Mouse (Mus musculus) heart, embryonic 13.5 days (tissue): ENCODE measurements around the gene Olfr992. TPM values are rescaled to one million over a fixed set of nuclear protein-coding genes. Genes with fewer than 3 reads are reported as not detected.
"Not testable (repeated sequence)": the region's sequence is repeated elsewhere in the genome, so short reads cannot be mapped to it uniquely, and the experiment has no call there.

Experiments used
- ATAC-seq: fragments of 200-750 bp; cut with Nextera tagmentation; 2 replicates; pipeline ENCODE4 v1.8.0; 2017; ENCODE audit warnings: moderate TSS enrichment; ENCODE audit not compliant: insufficient number of reproducible peaks, low FRiP score, low TSS enrichment; ENCODE audit errors: extremely low read depth
- H3K27ac ChIP-seq: fragments of 300-500 bp; sonication (generic); replicated peaks from 2 replicates; pipeline ENCODE4 v1.5.1; 2015; ENCODE audit warnings: moderate library complexity, mild to moderate bottlenecking, inconsistent platforms
- H3K27me3 ChIP-seq: fragments of 300-500 bp; sonication (generic); replicated peaks from 2 replicates; pipeline ENCODE4 v1.6.1; 2015; ENCODE audit warnings: mild to moderate bottlenecking, inconsistent platforms
- H3K36me3 ChIP-seq: fragments of 300-500 bp; sonication (generic); 2 replicates; pipeline ENCODE4 v1.6.1; 2015; ENCODE audit warnings: mild to moderate bottlenecking, inconsistent platforms
- H3K4me1 ChIP-seq: fragments of 300-500 bp; sonication (generic); 2 replicates; pipeline ENCODE4 v1.6.1; 2015; ENCODE audit warnings: inconsistent platforms
- H3K4me2 ChIP-seq: fragments of 300-500 bp; sonication (generic); 2 replicates; pipeline ENCODE4 v1.6.1; 2015; ENCODE audit warnings: inconsistent platforms, mild to moderate bottlenecking, moderate library complexity
- H3K4me3 ChIP-seq: fragments of 300-500 bp; sonication (generic); 2 replicates; pipeline ENCODE4 v1.5.1; 2015; ENCODE audit warnings: moderate library complexity, mild to moderate bottlenecking, inconsistent platforms
- H3K9ac ChIP-seq: fragments of 300-500 bp; sonication (generic); 2 replicates; pipeline ENCODE4 v1.6.1; 2015; ENCODE audit warnings: inconsistent platforms, mild to moderate bottlenecking, moderate library complexity
- H3K9me3 ChIP-seq: fragments of 300-500 bp; sonication (generic); 2 replicates; pipeline ENCODE4 v1.6.1; 2016; ENCODE audit warnings: inconsistent platforms
- WGBS: fragments of 180-500 bp; shearing (Covaris S2); methylation state at CpG from one replicate; pipeline ENCODE4 v1.1.7; 2015; ENCODE audit warnings: mixed read lengths; 5-methylcytosine and 5-hydroxymethylcytosine counted together
- polyA plus RNA-seq: library from polyadenylated mRNA; unstranded; fragments of >200 nt; fragmentation: Nextera tagmentation; extraction: Ambion mirVana; gene quantifications from 2 replicates; pipeline ENCODE4 v1.2.1, GENCODE M21; 2015

Gene Olfr992
- not detected in 2 replicates for polyA plus RNA-seq

- no peaks in the 10 kb centered on the region for H3K27me3 ChIP-seq
- WGBS, result 46% methylated on average over 2 of the region's 2 CpGs
- H3K9me3 ChIP-seq, result no peaks in the 10 kb centered on the region
- H3K36me3 ChIP-seq, result no peaks in the 10 kb centered on the region
- H3K4me3 ChIP-seq, result no peak within 1 kb of the TSS
- no peak within 1 kb of the TSS for H3K4me2 ChIP-seq
- no peak within 1 kb of the TSS for H3K9ac ChIP-seq
- no peak for ATAC-seq
- no peak within 1 kb of the TSS for H3K27ac ChIP-seq
- no peaks in the 10 kb centered on the region for H3K4me1 ChIP-seq
Measured at GRCm38 (mm10) chr2:85409369-85409768, at the start of gene Olfr992. Olfr992 (minus strand) TSS chr2:85409469.

- WGBS, result 18% methylated on average over 1 of the region's 1 CpGs
- no peak for ATAC-seq
- H3K9ac ChIP-seq, result no peak within 1 kb of the TSS
- no peak within 1 kb of the TSS for H3K4me3 ChIP-seq
- no peak within 1 kb of the TSS for H3K4me2 ChIP-seq
- no peaks in the 10 kb centered on the region for H3K4me1 ChIP-seq
- no peak within 1 kb of the TSS for H3K27ac ChIP-seq
- H3K27me3 ChIP-seq, result no peaks in the 10 kb centered on the region
- no peaks in the 10 kb centered on the region for H3K9me3 ChIP-seq
- no peaks in the 10 kb centered on the region for H3K36me3 ChIP-seq
Measured at GRCm38 (mm10) chr2:85443539-85443938, 34.3 kb upstream of the Olfr992 start, which contains the start of gene Olfr995. Olfr995 (minus strand) TSS chr2:85443639.

- Histone ChIP-seq H3K4me2 (no peak overlapping the region), H3K4me3 (no peak overlapping the region), H3K36me3 (no peaks in the 10 kb centered on the region), H3K4me1 (no peaks in the 10 kb centered on the region), H3K27me3 (no peaks in the 10 kb centered on the region), H3K9me3 (no peaks in the 10 kb centered on the region), H3K27ac (no peak overlapping the region), H3K9ac (no peak overlapping the region)
- no peak for ATAC-seq
Measured at GRCm38 (mm10) chr2:85442546-85442945, 33.3 kb upstream of the Olfr992 start.

- 77% methylated on average over 3 of the region's 3 CpGs for WGBS
- no peak within 1 kb of the TSS for H3K27ac ChIP-seq
- ATAC-seq, result no peak
- H3K9me3 ChIP-seq, result no peaks in the 10 kb centered on the region
- H3K4me2 ChIP-seq, result no peak within 1 kb of the TSS
- no peak within 1 kb of the TSS for H3K4me3 ChIP-seq
- H3K9ac ChIP-seq, result no peak within 1 kb of the TSS
- H3K27me3 ChIP-seq, result no peaks in the 10 kb centered on the region
- H3K36me3 ChIP-seq, result no peaks in the 10 kb centered on the region
- H3K4me1 ChIP-seq, result no peaks in the 10 kb centered on the region
Measured at GRCm38 (mm10) chr2:85436351-85436750, 27.1 kb upstream of the Olfr992 start, which contains the start of gene Olfr994. Olfr994 (minus strand) TSS chr2:85436451.

GRCm38 (mm10) chr2:85425893-85426292, 16.6 kb upstream of the Olfr992 start:
- Histone ChIP-seq H3K9ac (no peak overlapping the region), H3K27ac (no peak overlapping the region), H3K4me2 (no peak overlapping the region), H3K36me3 (no peaks in the 10 kb centered on the region), H3K9me3 (0 out of 2 replicates have a peak, but pooled peaks cover 2% of the 10 kb centered on the region), H3K4me1 (no peaks in the 10 kb centered on the region), H3K27me3 (no peaks in the 10 kb centered on the region), H3K4me3 (no peak overlapping the region)
- no peak for ATAC-seq
- WGBS, result 63% methylated on average over 1 of the region's 1 CpGs

- H3K9me3 ChIP-seq, result no peaks in the 10 kb centered on the region
- ATAC-seq, result no peak
- no peaks in the 10 kb centered on the region for H3K4me1 ChIP-seq
- no peaks in the 10 kb centered on the region for H3K27me3 ChIP-seq
- no peak within 1 kb of the TSS for H3K4me3 ChIP-seq
- H3K36me3 ChIP-seq, result no peaks in the 10 kb centered on the region
- no peak within 1 kb of the TSS for H3K4me2 ChIP-seq
- no peak within 1 kb of the TSS for H3K27ac ChIP-seq
- H3K9ac ChIP-seq, result no peak within 1 kb of the TSS
Measured at GRCm38 (mm10) chr2:85414777-85415176, 5.5 kb upstream of the Olfr992 start, which contains the start of gene Olfr993. Olfr993 (minus strand) TSS chr2:85414877.

- H3K9me3 ChIP-seq, ATAC-seq, H3K4me3 ChIP-seq, H3K27ac ChIP-seq, H3K36me3 ChIP-seq, H3K9ac ChIP-seq, H3K27me3 ChIP-seq, H3K4me2 ChIP-seq, H3K4me1 ChIP-seq: not testable (repeated sequence)
Measured at GRCm38 (mm10) chr2:85363127-85363526, 46.1 kb downstream of the Olfr992 start, which contains the start of gene Olfr988. Olfr988 (minus strand) TSS chr2:85363227.

Other genes with a start within 250 kb of the Olfr992 start
- gene Lrrc55, start 212.3 kb downstream of the Olfr992 start, polyA plus RNA-seq, result 0.32 and 0.35 TPM in 2 replicates
- not detected in 2 replicates for gene Olfr987, start 70.2 kb downstream of the Olfr992 start, polyA plus RNA-seq
- not detected in 2 replicates for gene Olfr988, start 46.2 kb downstream of the Olfr992 start, polyA plus RNA-seq
- gene Olfr993, start 5.4 kb upstream of the Olfr992 start, polyA plus RNA-seq, result not detected in 2 replicates
- gene Olfr994, start 27.0 kb upstream of the Olfr992 start, polyA plus RNA-seq, result not detected in 2 replicates
- gene Olfr995, start 34.2 kb upstream of the Olfr992 start, polyA plus RNA-seq, result not detected in 2 replicates
- not detected in 2 replicates for gene 4833423E24Rik, start 109.6 kb upstream of the Olfr992 start, polyA plus RNA-seq
- gene Olfr996, start 169.7 kb upstream of the Olfr992 start, polyA plus RNA-seq, result not detected in 2 replicates
- not detected in 2 replicates for gene Olfr998, start 179.5 kb upstream of the Olfr992 start, polyA plus RNA-seq
- gene Olfr1000, start 202.4 kb upstream of the Olfr992 start, polyA plus RNA-seq, result not detected in 2 replicates
- gene Olfr1002, start 241.2 kb upstream of the Olfr992 start, polyA plus RNA-seq, result not detected in 2 replicates